Mouse (Mus musculus) kidney, postnatal 4 days (tissue): ENCODE data around the gene Pkdcc.

Source experiments
- DNase-seq, 2 experiments: peaks; one replicate each; pipeline ENCODE4 v3.0.0; 2021; ENCODE audit warnings: mixed read lengths in 2 of 2

Pkdcc gene

GRCm38 (mm10) chr17:83214674-83215528 lies at the start of gene Pkdcc:
TSS of gene Pkdcc (plus strand) at chr17:83215292.
- peak; percentile 93 to 96 for DNase-seq

GRCm38 (mm10) chr17:83166195-83166594 lies 48.9 kb upstream of the Pkdcc start:
- DNase-seq: peak; percentile 26 to 41

- DNase-seq: no peak
Measured at GRCm38 (mm10) chr17:83176146-83176545, 38.9 kb upstream of the Pkdcc start.

GRCm38 (mm10) chr17:83178483-83179150 lies 36.5 kb upstream of the Pkdcc start:
- peak; percentile 49 to 64 for DNase-seq

GRCm38 (mm10) chr17:83179151-83179531 lies 36.0 kb upstream of the Pkdcc start:
- peak; percentile 43 to 62 for DNase-seq

- peak in 1 of 2 experiments; percentile 18 for DNase-seq
Measured at GRCm38 (mm10) chr17:83179569-83179968, 35.5 kb upstream of the Pkdcc start.

GRCm38 (mm10) chr17:83181086-83181485 lies 34.0 kb upstream of the Pkdcc start:
- DNase-seq: no peak

- DNase-seq: peak in 1 of 2 experiments; percentile 24
Measured at GRCm38 (mm10) chr17:83181592-83181991, 33.5 kb upstream of the Pkdcc start.

GRCm38 (mm10) chr17:83182061-83182664 lies 32.9 kb upstream of the Pkdcc start:
- DNase-seq: no peak

GRCm38 (mm10) chr17:83182780-83183179 lies 32.3 kb upstream of the Pkdcc start:
- peak in 1 of 2 experiments; percentile 13 for DNase-seq

GRCm38 (mm10) chr17:83187751-83188565 lies 27.1 kb upstream of the Pkdcc start:
- DNase-seq: no peak

- DNase-seq: no peak
Measured at GRCm38 (mm10) chr17:83190810-83191209, 24.3 kb upstream of the Pkdcc start.

- no peak for DNase-seq
Measured at GRCm38 (mm10) chr17:83194491-83194890, 20.6 kb upstream of the Pkdcc start.

GRCm38 (mm10) chr17:83197361-83197923 lies 17.6 kb upstream of the Pkdcc start:
- DNase-seq: peak; percentile 71 to 80

GRCm38 (mm10) chr17:83200469-83200868 lies 14.6 kb upstream of the Pkdcc start:
- peak in 1 of 2 experiments; percentile 15 for DNase-seq

GRCm38 (mm10) chr17:83201257-83201656 lies 13.8 kb upstream of the Pkdcc start:
- DNase-seq: peak; percentile 40 to 63

GRCm38 (mm10) chr17:83203692-83204383 lies 11.3 kb upstream of the Pkdcc start:
- peak in 1 of 2 experiments; percentile 58 for DNase-seq

- DNase-seq: no peak
Measured at GRCm38 (mm10) chr17:83207296-83207695, 7.8 kb upstream of the Pkdcc start.

GRCm38 (mm10) chr17:83208455-83208854 lies 6.6 kb upstream of the Pkdcc start:
- DNase-seq: no peak

GRCm38 (mm10) chr17:83210531-83210930 lies 4.6 kb upstream of the Pkdcc start:
- peak in 1 of 2 experiments; percentile 8 for DNase-seq

GRCm38 (mm10) chr17:83211196-83211595 lies 3.9 kb upstream of the Pkdcc start:
- peak in 1 of 2 experiments; percentile 5 for DNase-seq
